Mouse (Mus musculus) heart, postnatal 0 days (tissue): Measurements from ENCODE around the gene Dach1. TPM values are rescaled to one million over a fixed set of nuclear protein-coding genes. Genes with fewer than 3 reads are reported as not detected.

Source experiments
- ATAC-seq: fragments of 200-750 bp; cut with Nextera tagmentation; 2 replicates; pipeline ENCODE4 v1.8.0; 2017; ENCODE audit warnings: low read depth, moderate number of reproducible peaks, moderate library complexity; ENCODE audit not compliant: insufficient read depth
- DNase-seq: peaks from one replicate; pipeline ENCODE4 v3.0.0-alpha.2; 2016; ENCODE audit warnings: low spot score
- H3K27ac ChIP-seq: fragments of 300-500 bp; sonication (generic); 2 replicates; pipeline ENCODE4 v1.5.1; 2014; ENCODE audit warnings: low read depth, mild to moderate bottlenecking
- H3K27me3 ChIP-seq: fragments of 300-500 bp; sonication (generic); 2 replicates; pipeline ENCODE4 v1.6.1; 2014; ENCODE audit warnings: low read length, mixed read lengths; ENCODE audit not compliant: control insufficient read depth, insufficient read depth
- H3K36me3 ChIP-seq: fragments of 300-500 bp; sonication (generic); replicated peaks from 2 replicates; pipeline ENCODE4 v1.6.1; 2014; ENCODE audit warnings: low read length, mixed read lengths; ENCODE audit not compliant: control insufficient read depth, insufficient read depth
- H3K4me1 ChIP-seq: fragments of 300-500 bp; sonication (generic); 2 replicates; pipeline ENCODE4 v1.6.1; 2014; ENCODE audit warnings: antibody characterized with exemption; ENCODE audit not compliant: control insufficient read depth, insufficient read depth
- H3K4me2 ChIP-seq: fragments of 300-500 bp; sonication (generic); 2 replicates; pipeline ENCODE4 v1.6.1; 2014; ENCODE audit warnings: low read depth, mild to moderate bottlenecking, low read length, moderate library complexity
- H3K4me3 ChIP-seq: fragments of 300-500 bp; sonication (generic); 2 replicates; pipeline ENCODE4 v1.5.1; 2014; ENCODE audit warnings: low read depth, low read length
- H3K9ac ChIP-seq: fragments of 300-500 bp; sonication (generic); replicated peaks from 2 replicates; pipeline ENCODE4 v1.6.1; 2014; ENCODE audit warnings: low read depth, low read length, mixed read lengths
- H3K9me3 ChIP-seq: fragments of 300-500 bp; sonication (generic); replicated peaks from 2 replicates; pipeline ENCODE4 v1.6.1; 2016; ENCODE audit warnings: low read length; ENCODE audit not compliant: control insufficient read depth
- CTCF ChIP-seq: IDR thresholded peaks from 2 replicates; pipeline ENCODE4 v1.5.1; 2016; ENCODE audit warnings: antibody characterized with exemption, control low read depth, low read depth
- EP300 ChIP-seq: IDR thresholded peaks from 2 replicates; pipeline ENCODE4 v1.6.1; 2016; ENCODE audit warnings: antibody characterized with exemption, low read depth
- WGBS: fragments of 180-500 bp; shearing (Covaris S2); extraction: QIAGEN DNeasy Blood & Tissue Kit; methylation state at CpG from one replicate; pipeline ENCODE4 v1.1.7; 2014; 5-methylcytosine and 5-hydroxymethylcytosine counted together
- polyA plus RNA-seq: library from polyadenylated mRNA; unstranded; fragments of >200 nt; fragmentation: Nextera tagmentation; extraction: Ambion mirVana; gene quantifications from 2 replicates; pipeline ENCODE4 v1.2.1, GENCODE M21; 2015
- total RNA-seq: library from RNA; depleted of rRNA; stranded (reverse); fragments of >200 nt; gene quantifications from 2 replicates; pipeline ENCODE4 v1.2.3, GENCODE M21; 2014; ENCODE audit warnings: low replicate concordance

Gene Dach1
- total and polyA plus RNA-seq, 2 experiments from 2014 or later: 1.6 TPM

- WGBS: 75% methylated on average over 1 of the region's 1 CpGs
- Histone ChIP-seq H3K27ac (no peak overlapping the region), H3K27me3 (no peaks in the 10 kb centered on the region), H3K9me3 (no peaks in the 10 kb centered on the region), H3K9ac (no peak overlapping the region), H3K4me2 (no peak overlapping the region), H3K4me1 (no peaks in the 10 kb centered on the region), H3K4me3 (no peak overlapping the region), H3K36me3 (no peaks in the 10 kb centered on the region)
- ATAC-seq (no peak), DNase-seq (no peak)
- TF ChIP-seq EP300: no peak
- no peak for TF ChIP-seq CTCF
These were observed 213.2 kb downstream of the Dach1 start for GRCm38 (mm10) chr14:97956356-97956755.

GRCm38 (mm10) chr14:97945471-97945870 is 224.1 kb downstream of the Dach1 start:
- no peak for TF ChIP-seq EP300
- TF ChIP-seq CTCF: no peak
- DNase-seq: no peak
- Histone ChIP-seq H3K9ac (no peak overlapping the region), H3K4me2 (no peak overlapping the region), H3K4me3 (no peak overlapping the region), H3K27me3 (no peaks in the 10 kb centered on the region), H3K4me1 (no peaks in the 10 kb centered on the region), H3K36me3 (no peaks in the 10 kb centered on the region), H3K27ac (no peak overlapping the region), H3K9me3 (no peaks in the 10 kb centered on the region)
- WGBS: 50% methylated on average over 2 of the region's 2 CpGs
- no peak for ATAC-seq

GRCm38 (mm10) chr14:97944643-97945268 is 224.8 kb downstream of the Dach1 start:
- ATAC-seq (no peak), DNase-seq (no peak)
- H3K27ac ChIP-seq: no peak overlapping the region
- H3K9me3 ChIP-seq: no peaks in the 10 kb centered on the region
- no peak overlapping the region for H3K4me3 ChIP-seq
- 85% methylated on average over 9 of the region's 9 CpGs for WGBS
- H3K4me1 ChIP-seq: no peaks in the 10 kb centered on the region
- H3K9ac ChIP-seq: no peak overlapping the region
- H3K4me2 ChIP-seq: no peak overlapping the region
- TF ChIP-seq EP300 (no peak), CTCF (no peak)
- H3K36me3 ChIP-seq: no peaks in the 10 kb centered on the region
- H3K27me3 ChIP-seq: no peaks in the 10 kb centered on the region

- ATAC-seq (no peak), DNase-seq (no peak)
- Histone ChIP-seq H3K36me3 (no peaks in the 10 kb centered on the region), H3K4me1 (no peaks in the 10 kb centered on the region), H3K9me3 (no peaks in the 10 kb centered on the region), H3K4me2 (no peak overlapping the region), H3K9ac (no peak overlapping the region), H3K27me3 (no peaks in the 10 kb centered on the region), H3K27ac (no peak overlapping the region), H3K4me3 (no peak overlapping the region)
- WGBS: 87% methylated on average over 2 of the region's 2 CpGs
- TF ChIP-seq CTCF: no peak
- no peak for TF ChIP-seq EP300
These were observed 227.2 kb downstream of the Dach1 start for GRCm38 (mm10) chr14:97942361-97942760.

GRCm38 (mm10) chr14:97896622-97897021 is 272.9 kb downstream of the Dach1 start:
- ATAC-seq (no peak), DNase-seq (no peak)
- no peak overlapping the region for H3K9ac ChIP-seq
- H3K4me1 ChIP-seq: no peaks in the 10 kb centered on the region
- no peaks in the 10 kb centered on the region for H3K9me3 ChIP-seq
- H3K27me3 ChIP-seq: no peaks in the 10 kb centered on the region
- H3K4me3 ChIP-seq: no peak overlapping the region
- TF ChIP-seq EP300: no peak
- no peak overlapping the region for H3K4me2 ChIP-seq
- WGBS: 85% methylated on average over 3 of the region's 3 CpGs
- H3K27ac ChIP-seq: no peak overlapping the region
- no peaks in the 10 kb centered on the region for H3K36me3 ChIP-seq

GRCm38 (mm10) chr14:97881976-97882375 is 287.6 kb downstream of the Dach1 start:
- no peak overlapping the region for H3K9ac ChIP-seq
- no peaks in the 10 kb centered on the region for H3K9me3 ChIP-seq
- H3K4me2 ChIP-seq: no peak overlapping the region
- H3K27me3 ChIP-seq: no peaks in the 10 kb centered on the region
- TF ChIP-seq EP300 (no peak), CTCF (peak; percentile 5; the same call in 1 of the 2 replicates)
- H3K4me1 ChIP-seq: no peaks in the 10 kb centered on the region; the same call in 1 of the 2 replicates
- no peak overlapping the region for H3K4me3 ChIP-seq
- H3K36me3 ChIP-seq: no peaks in the 10 kb centered on the region
- DNase-seq: no peak
- 37% methylated on average over 1 of the region's 1 CpGs for WGBS
- ATAC-seq: no peak
- H3K27ac ChIP-seq: no peak overlapping the region
